Mouse (Mus musculus) cerebellum, adult 2 months (tissue): ENCODE measurements around the gene Pank1. TPM values are rescaled to one million over a fixed set of nuclear protein-coding genes. Genes with fewer than 3 reads are reported as not detected.
A peak's percentile ranks its signal among the peaks of the same experiment; 100 is the strongest.

Source experiments
- DNase-seq, 2 experiments: peaks; one replicate each; pipeline ENCODE4 v3.0.0; 2021
- H3K27ac ChIP-seq: fragments of 200-500 bp; 2 replicates; pipeline ENCODE4 v1.5.1; 2012; ENCODE audit warnings: low read length, control low read depth, inconsistent platforms; ENCODE audit not compliant: insufficient read depth
- H3K27me3 ChIP-seq: fragments of 200-500 bp; 2 replicates; pipeline ENCODE4 v1.6.1; 2012; ENCODE audit warnings: inconsistent platforms, mild to moderate bottlenecking, low read length, moderate library complexity; ENCODE audit not compliant: control insufficient read depth, insufficient read depth
- H3K4me1 ChIP-seq: fragments of 200-500 bp; 2 replicates; pipeline ENCODE4 v1.6.1; 2011; ENCODE audit warnings: low read length; ENCODE audit not compliant: control insufficient read depth, insufficient read depth
- H3K4me3 ChIP-seq: fragments of 200-500 bp; replicated peaks from 2 replicates; pipeline ENCODE3; 2011; ENCODE audit warnings: mild to moderate bottlenecking, low read depth, low read length, control low read depth; ENCODE audit not compliant: insufficient read depth
- CTCF ChIP-seq: fragments of 200-500 bp; IDR thresholded peaks from 2 replicates; pipeline ENCODE4 v1.5.1; 2011; ENCODE audit warnings: low read depth, mild to moderate bottlenecking, control low read depth, low read length, moderate library complexity, borderline replicate concordance; ENCODE audit not compliant: insufficient read depth
- POLR2A ChIP-seq: fragments of 200-500 bp; IDR thresholded peaks from 2 replicates; pipeline ENCODE4 v1.6.1; 2011; ENCODE audit warnings: low read length, control low read depth, borderline replicate concordance; ENCODE audit not compliant: insufficient read depth
- WGBS: fragments of 180-500 bp; shearing (Covaris S2); methylation state at CpG from one replicate; pipeline ENCODE4 v1.1.7; 2018; 5-methylcytosine and 5-hydroxymethylcytosine counted together
- polyA plus RNA-seq: library from polyadenylated mRNA; depleted of rRNA; stranded (reverse); fragments of >200 nt; gene quantifications from 2 replicates; pipeline ENCODE4 v1.2.3, GENCODE M21; 2012

The Pank1 gene
- polyA plus RNA-seq, 1 experiment: 6.9 TPM

- H3K27me3 ChIP-seq: no peaks in the 10 kb centered on the region
- DNase-seq: no peak
- no peak overlapping the region for H3K27ac ChIP-seq
- H3K4me3 ChIP-seq: no peak overlapping the region
- 53% methylated on average over 1 of the region's 1 CpGs for WGBS
- TF ChIP-seq CTCF: no peak
- TF ChIP-seq POLR2A: no peak
- no peaks in the 10 kb centered on the region for H3K4me1 ChIP-seq
Measured at GRCm38 (mm10) chr19:34891590-34891989, 12.3 kb upstream of the Pank1 start.

DNA sequence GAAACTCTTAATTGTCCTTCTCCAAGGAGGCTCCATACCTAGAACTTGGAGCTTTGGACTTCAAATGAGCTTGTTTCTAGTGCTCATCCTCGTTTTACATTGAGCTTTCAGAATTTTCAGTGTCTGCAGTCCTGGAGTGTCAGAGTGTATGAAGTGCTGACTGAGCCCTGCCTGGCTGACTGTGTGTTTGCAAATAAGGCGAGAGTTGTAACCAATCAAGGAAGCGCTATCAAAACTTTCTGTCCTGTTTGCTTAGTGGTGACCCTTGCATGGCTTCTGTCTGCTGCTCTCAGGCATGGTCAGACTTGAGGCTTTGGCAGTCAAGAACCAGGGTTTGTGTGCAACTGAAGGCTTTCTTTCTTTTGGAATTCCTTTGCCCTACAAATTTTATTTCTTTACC is 11.7 kb upstream of the Pank1 start:
- no peak for DNase-seq
- 67% methylated on average over 3 of the region's 3 CpGs for WGBS
- TF ChIP-seq CTCF (no peak), POLR2A (no peak)
- no peak overlapping the region for H3K4me3 ChIP-seq
- H3K27ac ChIP-seq: no peak overlapping the region
- no peaks in the 10 kb centered on the region for H3K4me1 ChIP-seq
- H3K27me3 ChIP-seq: no peaks in the 10 kb centered on the region

DNA sequence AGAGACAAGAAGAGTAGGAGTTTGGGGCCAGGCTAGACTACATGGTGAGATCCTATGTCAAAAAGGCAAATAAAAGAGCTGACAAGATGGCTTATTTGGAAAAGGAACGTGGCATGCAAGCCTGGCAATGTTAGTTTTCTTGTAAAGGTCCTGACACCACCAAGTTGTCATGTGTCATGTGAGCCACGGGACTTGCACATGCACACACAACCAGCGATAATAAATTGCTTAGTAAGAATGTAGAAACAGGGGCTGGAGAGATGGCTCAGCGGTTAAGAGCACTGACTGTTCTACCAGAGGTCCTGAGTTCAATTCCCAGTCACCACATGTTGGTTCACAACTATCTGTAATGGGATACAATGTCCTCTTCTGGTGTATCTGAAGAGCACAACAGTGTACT is 7.1 kb upstream of the Pank1 start:
- Histone ChIP-seq H3K27me3 (no peaks in the 10 kb centered on the region), H3K4me3 (no peak overlapping the region), H3K27ac (no peak overlapping the region), H3K4me1 (no peaks in the 10 kb centered on the region)
- DNase-seq: no peak
- WGBS: 80% methylated on average over 4 of the region's 4 CpGs
- TF ChIP-seq POLR2A: no peak
- TF ChIP-seq CTCF: no peak

DNA sequence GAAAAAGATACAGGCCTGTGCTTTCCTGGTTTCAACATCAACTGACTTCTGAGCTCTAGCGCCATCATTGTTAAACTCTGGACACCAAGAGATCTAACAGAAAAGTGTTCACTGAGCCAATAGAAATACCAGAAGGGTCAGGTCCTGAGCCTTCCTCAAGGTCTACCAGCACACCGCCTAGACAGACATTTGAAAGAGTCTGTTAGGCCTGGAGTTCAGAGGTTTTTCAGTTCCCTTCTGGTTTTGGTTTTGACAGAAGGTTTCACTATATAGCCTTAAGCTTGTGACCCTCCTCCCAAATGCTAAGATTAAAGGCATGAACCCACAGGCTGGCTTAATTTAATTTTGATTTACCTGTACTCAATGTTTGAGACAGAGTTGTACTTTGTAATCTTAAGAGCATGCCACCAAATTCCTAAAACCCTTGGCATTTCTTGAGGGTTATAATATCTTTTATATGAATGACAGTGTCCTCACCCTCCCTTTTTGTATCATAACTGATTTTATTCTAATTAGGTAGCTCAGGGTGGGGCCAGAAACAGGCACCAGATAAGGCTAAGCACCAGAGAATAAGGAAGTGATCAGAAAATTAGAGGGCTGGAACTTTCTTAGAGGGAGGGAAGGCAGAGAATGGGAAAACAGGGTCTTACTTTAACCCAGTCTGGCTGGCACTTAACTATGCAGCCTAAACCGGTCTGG is 4.4 kb upstream of the Pank1 start:
- H3K27ac ChIP-seq: no peak overlapping the region
- H3K4me3 ChIP-seq: no peak overlapping the region
- TF ChIP-seq POLR2A: no peak
- no peak for TF ChIP-seq CTCF
- H3K4me1 ChIP-seq: no peaks in the 10 kb centered on the region
- DNase-seq: no peak
- WGBS: 91% methylated on average over 3 of the region's 3 CpGs
- no peaks in the 10 kb centered on the region for H3K27me3 ChIP-seq

- no peak for DNase-seq
- TF ChIP-seq CTCF: no peak
- no peak for TF ChIP-seq POLR2A
- H3K27me3 ChIP-seq: no peaks in the 10 kb centered on the region
- no peak overlapping the region for H3K27ac ChIP-seq
- no peak overlapping the region for H3K4me3 ChIP-seq
- no peaks in the 10 kb centered on the region for H3K4me1 ChIP-seq
- 91% methylated on average over 2 of the region's 2 CpGs for WGBS
Measured at GRCm38 (mm10) chr19:34882443-34882842, 3.2 kb upstream of the Pank1 start.

DNA sequence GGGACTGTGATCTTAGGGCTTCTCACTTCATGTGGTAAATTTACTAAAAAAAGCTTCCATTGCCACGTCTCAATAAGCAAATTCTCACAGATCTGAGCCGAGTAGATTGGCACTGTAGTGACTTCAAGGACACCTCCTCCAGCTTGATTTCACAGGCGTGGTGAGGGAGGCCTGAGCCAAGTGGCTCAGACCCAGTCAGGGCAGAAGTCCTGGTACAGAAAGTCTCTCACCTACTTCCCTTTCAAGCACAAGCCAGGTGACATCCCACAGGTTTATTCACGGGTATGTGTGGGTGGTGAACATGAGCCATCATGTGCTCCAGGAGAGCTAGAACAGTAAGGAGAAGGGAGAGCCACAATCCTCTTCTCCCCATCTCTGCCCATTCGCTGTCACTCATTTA is 1.9 kb upstream of the Pank1 start:
- no peak for DNase-seq
- 65% methylated on average over 5 of the region's 5 CpGs for WGBS
- Histone ChIP-seq H3K27me3 (no peaks in the 10 kb centered on the region), H3K27ac (no peak overlapping the region), H3K4me1 (no peaks in the 10 kb centered on the region), H3K4me3 (no peak overlapping the region)
- TF ChIP-seq CTCF: no peak
- TF ChIP-seq POLR2A: no peak

DNA sequence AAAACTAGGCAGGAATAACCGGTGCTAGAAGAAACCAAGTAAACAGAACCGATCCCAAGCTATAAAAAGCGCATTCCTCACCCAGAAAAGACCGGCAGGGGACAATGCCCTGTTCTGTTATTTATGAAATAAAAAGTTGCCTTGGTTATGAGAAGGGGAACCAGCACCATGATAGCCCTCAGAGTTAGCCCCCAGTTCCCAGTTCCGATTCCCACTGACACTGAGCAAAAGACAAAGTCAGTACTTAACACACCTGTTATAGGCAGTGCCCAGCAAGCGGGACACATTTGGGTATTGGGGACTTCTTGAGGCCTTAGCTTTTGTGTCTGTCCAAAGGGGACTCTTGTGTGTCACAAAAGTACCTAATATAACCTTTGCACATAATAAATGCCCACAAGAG is 369 bp upstream of the Pank1 start:
- H3K27me3 ChIP-seq: no peaks in the 10 kb centered on the region
- H3K4me1 ChIP-seq: no peaks in the 10 kb centered on the region
- H3K27ac ChIP-seq: no peak overlapping the region
- WGBS: 18% methylated on average over 6 of the region's 6 CpGs
- TF ChIP-seq CTCF: no peak
- no peak for TF ChIP-seq POLR2A
- no peak for DNase-seq
- H3K4me3 ChIP-seq: peak overlapping the region; percentile 55

GRCm38 (mm10) chr19:34877898-34878602 is 1.2 kb downstream of the Pank1 start:
- no peaks in the 10 kb centered on the region for H3K4me1 ChIP-seq
- DNase-seq: peak; percentile 82 to 87
- no peaks in the 10 kb centered on the region for H3K27me3 ChIP-seq
- H3K4me3 ChIP-seq: peak overlapping the region; percentile 55
- TF ChIP-seq POLR2A: peak; percentile 47; the same call in 1 of the 2 replicates
- no peak for TF ChIP-seq CTCF
- H3K27ac ChIP-seq: peak overlapping the region; percentile 81
- 2% methylated on average over 45 of the region's 45 CpGs for WGBS
